ENCODE assay signal across 19 mouse cellular contexts in the genomic region with DNA sequence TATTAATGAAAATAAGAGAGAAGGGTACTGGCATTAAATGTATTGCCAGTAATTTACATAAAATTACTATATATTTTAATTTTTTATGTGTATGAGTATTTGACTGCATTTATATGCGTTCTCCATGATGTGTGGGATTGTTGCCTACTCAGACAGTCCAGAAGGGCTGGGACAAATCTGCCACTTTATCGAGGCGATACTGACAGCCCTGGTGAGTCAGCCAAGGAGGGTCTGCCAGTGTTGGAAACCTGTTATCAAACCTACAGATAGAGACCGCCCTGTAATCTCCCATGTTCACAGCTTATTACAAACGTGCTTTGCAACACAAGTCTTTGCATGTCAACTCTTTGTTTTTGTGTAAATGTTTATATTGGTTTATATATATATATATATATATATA.
"Had no signal": no experiment of that assay in that cellular context is flagged by ENCODE, and none has a peak within 500 bp of the region (broad histone marks: within the 10 kb centered on the region; RNA-seq: fewer than 3 reads in every experiment).

No protein-coding gene starts in this region.

- H3K36me3 ChIP-seq: intestine, embryonic 15.5 days; kidney, embryonic 15.5 days; midbrain, embryonic 12.5 days; midbrain, embryonic 15.5 days; neural tube, embryonic 12.5 days; neural tube, embryonic 15.5 days had no signal

- H3K9ac ChIP-seq: intestine, embryonic 15.5 days; kidney, embryonic 15.5 days; midbrain, embryonic 12.5 days; midbrain, embryonic 15.5 days; neural tube, embryonic 12.5 days; neural tube, embryonic 15.5 days had no signal

- H3K27me3 ChIP-seq: intestine, embryonic 15.5 days; kidney, embryonic 15.5 days; midbrain, embryonic 12.5 days; midbrain, embryonic 15.5 days; neural tube, embryonic 12.5 days; neural tube, embryonic 15.5 days had no signal

- H3K9me3 ChIP-seq: intestine, embryonic 15.5 days; kidney, embryonic 15.5 days; midbrain, embryonic 12.5 days; midbrain, embryonic 15.5 days; neural tube, embryonic 12.5 days; neural tube, embryonic 15.5 days had no signal

- DNase-seq: kidney, adult 11 months; kidney, adult 8-10 months; kidney, postnatal 10 days; kidney, postnatal 4 days; lung, adult 2 months; lung, postnatal 14 days; right cerebral cortex, adult 18-20 months; right cerebral cortex, postnatal 14 days; right cerebral cortex, postnatal 4 days; thymus, adult 2 months; thymus, postnatal 14 days had no signal

- ATAC-seq: intestine, embryonic 15.5 days; midbrain, embryonic 15.5 days had no signal

- H3K4me3 ChIP-seq: intestine, embryonic 15.5 days; kidney, embryonic 15.5 days; midbrain, embryonic 12.5 days; midbrain, embryonic 15.5 days; neural tube, embryonic 12.5 days; neural tube, embryonic 15.5 days had no signal

- H3K27ac ChIP-seq: intestine, embryonic 15.5 days; kidney, embryonic 15.5 days; macrophage; midbrain, embryonic 12.5 days; midbrain, embryonic 15.5 days; neural tube, embryonic 12.5 days; neural tube, embryonic 15.5 days; stomach, postnatal 0 days had no signal

- H3K4me2 ChIP-seq: intestine, embryonic 15.5 days; kidney, embryonic 15.5 days; midbrain, embryonic 12.5 days; midbrain, embryonic 15.5 days; neural tube, embryonic 12.5 days; neural tube, embryonic 15.5 days had no signal

- H3K4me1 ChIP-seq: intestine, embryonic 15.5 days; kidney, embryonic 15.5 days; neural tube, embryonic 15.5 days had no signal
